Mouse (Mus musculus) mouse trophoblast stem cell (cell line): ENCODE measurements at regions not wholly inside any gene's neighbourhood (a gene's known extent, or its start where the extent isn't known, plus 50 kb on each side); places are given as distances from the start of the nearest gene placed in this dataset.

Experiments used
- in situ Hi-C, 2 experiments: fragments of 300-500 bp; cut with MseI, MboI; formaldehyde crosslinking; loops; 2 replicates in 1 of 2; 3 replicates in 1 of 2; pipeline ENCODE4 v1.15.1; 2025

DNA sequence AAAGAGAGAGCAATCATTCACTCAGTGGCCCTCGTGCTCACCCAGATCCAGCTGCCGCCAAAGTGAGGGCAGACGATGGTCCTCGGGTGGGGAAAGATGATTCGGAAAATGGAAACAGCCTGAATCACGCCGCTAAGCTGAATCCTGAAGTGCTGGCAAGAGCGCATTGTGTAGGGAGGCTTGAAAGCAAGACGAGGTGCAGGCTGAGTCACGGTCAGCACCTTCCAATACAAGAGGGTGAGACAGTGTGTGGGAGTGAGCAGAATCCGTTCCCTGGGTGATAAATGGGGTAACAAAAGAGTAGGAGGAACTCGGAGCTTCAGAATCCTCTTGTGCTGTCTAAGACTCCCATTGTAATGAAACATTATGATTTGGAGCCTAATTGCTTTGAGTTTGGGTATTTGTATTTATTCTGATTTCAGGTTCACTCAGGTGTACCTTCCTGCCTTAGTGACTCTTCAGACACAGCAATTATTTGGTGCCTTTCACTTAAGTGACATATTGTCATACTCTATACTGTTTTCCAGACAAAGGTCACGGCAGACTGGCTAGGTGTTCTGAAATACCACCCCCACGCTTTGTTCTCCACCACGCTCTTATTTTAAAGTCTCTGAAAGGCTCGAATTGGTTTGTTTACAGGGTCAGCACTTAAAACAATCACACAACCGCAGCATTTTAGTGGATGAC lies 70.0 kb downstream of the Mbip start:
- in situ Hi-C loops, result no loop called here

DNA sequence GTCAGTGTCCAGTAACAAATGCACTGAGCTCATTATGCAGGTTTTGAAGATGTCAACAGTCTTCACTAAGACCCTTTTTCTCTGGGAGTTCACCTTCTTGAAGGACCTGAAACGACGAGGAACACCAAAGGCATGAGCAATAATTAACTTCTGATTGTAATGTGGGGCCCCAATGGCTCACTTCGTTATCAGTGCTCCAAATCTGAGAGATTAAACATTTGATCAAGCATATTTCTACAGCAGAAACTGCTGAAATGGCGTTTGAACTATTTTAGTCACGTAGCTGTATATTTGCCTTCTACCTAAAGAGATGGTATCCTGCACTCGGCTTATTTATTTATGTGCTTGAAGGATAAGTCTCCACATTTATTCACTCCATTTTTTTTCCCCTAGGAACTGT lies 80.6 kb downstream of the Mbip start:
- in situ Hi-C loops, result no loop called here

DNA sequence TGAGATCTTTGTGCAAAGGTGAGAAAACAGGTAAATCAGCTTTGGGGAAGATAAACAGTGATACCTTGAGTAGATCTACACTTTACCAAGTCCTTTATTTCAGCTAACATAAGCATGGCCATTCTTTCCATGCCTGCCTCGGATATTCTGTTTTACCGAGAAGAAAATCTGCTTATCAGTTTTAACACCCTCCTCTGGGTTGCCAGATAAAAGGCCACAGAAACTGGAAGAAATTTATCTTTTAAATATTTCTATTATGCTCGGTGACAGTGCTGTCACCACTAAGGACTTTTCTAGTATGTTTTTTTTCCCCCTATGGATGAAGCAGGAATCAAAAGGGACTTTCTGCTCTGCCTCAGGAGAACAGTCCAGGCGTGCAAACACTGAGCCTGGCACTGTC lies 84.2 kb downstream of the Mbip start:
- in situ Hi-C loops, result no loop called here

DNA sequence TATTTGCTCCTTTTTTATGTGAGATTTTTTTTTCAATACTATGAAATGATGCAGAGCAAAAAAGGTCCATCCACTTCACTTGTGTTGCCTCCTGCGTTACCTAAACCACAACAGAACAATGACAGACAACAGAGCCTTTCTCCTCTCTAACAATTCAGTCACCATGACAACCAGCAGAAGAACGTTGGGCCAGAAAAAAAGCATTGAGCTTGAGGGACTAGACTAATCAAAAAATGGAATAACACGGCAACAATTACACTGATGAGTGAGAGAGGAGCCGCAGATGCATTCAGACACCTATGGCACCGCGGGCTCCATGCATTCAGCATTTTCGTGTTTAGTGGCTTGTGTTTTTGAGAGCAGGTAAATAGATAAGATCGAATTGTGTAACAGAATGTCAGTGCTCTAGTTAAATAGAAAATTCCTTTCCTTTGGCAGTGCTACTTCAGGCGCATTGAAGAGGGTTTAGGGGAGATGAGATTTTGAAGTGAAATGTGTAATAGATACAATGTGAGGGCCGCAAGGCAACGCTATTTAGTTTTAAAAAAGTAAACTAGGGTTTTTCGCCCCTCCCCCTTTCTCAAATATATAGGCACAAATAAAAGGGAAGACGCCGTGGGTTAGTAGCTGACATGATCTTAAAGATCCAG lies 87.2 kb downstream of the Mbip start:
- in situ Hi-C loops, result no loop called here

DNA sequence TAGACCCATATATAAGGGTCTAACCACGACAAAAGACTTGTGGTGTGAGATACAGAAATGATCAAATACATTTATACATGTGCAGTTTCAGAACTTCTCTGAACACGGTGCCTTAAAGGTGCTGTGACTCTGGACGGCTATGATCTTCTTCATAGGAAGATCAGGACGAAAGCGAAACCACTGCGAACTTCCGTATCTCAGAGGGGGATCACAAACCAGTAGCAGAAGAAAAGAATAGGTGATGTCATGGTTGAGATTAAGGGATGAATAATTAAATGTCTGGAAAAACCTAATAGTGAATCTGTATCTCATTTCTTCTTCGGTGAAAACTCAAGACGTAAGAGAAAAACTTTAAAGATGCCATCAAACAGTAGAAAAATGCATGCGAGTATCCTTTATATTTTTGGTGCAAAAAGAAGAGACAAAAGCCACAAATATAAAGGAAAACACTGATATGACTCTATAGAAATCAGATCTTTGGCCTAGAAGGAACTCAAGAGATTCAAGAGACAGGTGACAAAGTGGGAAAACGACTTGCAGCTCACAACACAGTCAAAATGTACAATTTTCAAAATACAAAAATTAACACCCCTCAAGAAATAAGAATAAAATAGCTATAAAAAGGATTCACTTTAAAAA lies 89.3 kb downstream of the Mbip start:
- in situ Hi-C loops, result no loop called here

DNA sequence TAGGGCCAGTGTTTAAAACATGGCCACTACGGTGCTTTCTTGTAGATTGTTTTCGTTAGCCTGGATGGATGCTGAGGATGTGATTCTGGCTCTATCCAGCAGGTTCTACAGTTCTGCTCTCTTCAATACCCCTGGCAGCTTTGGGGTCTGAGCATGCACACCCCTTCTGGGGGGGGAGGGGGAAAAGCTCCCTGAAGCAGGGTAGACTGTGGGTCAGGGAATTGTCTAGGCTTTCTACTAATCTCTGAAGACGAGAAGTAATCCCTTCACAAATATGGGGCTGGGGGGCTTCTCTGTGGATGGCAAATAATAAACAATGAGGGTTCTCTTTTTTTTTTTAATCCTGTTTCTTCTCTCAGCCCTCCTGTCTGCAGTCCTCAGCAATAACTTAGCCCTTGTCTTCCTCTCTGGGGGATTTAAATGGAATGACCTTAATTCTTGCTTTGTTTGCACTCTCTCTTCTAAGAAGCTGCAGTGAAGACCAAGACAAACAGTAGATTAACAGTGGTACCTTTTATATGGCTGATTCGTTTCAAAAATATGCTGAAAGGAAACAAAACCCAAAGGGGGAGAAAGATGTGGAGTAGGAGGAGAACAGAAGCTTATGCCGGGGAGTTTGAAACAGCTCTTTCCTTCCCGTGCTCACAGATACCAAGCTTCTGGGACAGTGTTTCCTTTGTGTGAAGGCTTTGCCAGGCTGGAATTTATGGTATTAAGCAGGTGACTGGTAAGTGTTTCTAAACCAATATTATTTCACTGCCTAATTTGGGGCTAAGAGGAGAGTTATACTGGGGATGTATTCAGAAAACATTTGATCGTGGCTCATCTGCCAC lies 92.9 kb downstream of the Mbip start:
- in situ Hi-C loops, result no loop called here

DNA sequence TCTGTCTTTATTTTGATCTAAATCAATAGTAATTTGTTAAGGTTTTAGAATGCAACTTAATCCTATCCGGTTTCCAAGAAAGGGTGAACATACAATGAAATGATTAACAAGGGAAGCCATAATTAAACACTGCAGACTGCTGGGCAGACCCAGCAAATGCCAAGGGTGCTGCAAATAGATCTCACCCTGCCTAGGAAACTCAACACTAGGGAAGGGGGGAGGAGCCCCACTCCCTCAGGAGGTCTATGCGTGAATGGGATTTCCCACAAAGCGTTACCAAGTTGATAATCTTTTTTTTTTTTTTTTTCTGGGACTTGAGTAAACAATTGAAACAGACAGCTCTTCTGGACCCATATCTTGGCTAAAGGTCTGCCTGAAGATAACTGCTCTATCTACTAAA lies 95.4 kb downstream of the Mbip start:
- in situ Hi-C loops, result no loop called here

DNA sequence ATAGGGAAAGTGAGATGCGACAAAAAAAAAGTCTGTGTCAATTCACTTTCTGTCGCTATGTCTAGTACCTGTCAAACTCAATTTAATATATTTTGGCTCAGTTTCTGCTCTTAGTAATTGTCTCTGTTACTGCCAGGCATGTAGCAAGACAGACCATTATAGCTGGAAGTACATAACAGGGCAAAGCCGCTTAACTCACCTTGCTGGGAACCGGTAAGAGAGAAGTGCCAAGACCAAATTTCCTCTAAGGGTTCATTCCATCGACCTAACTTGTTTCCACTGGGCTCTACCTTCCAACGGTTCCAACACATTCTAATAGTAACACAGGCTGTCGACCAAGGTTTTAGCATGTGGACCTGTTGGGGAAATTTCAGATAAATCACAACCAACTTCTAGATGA lies 99.3 kb downstream of the Mbip start:
- in situ Hi-C loops, result no loop called here

DNA sequence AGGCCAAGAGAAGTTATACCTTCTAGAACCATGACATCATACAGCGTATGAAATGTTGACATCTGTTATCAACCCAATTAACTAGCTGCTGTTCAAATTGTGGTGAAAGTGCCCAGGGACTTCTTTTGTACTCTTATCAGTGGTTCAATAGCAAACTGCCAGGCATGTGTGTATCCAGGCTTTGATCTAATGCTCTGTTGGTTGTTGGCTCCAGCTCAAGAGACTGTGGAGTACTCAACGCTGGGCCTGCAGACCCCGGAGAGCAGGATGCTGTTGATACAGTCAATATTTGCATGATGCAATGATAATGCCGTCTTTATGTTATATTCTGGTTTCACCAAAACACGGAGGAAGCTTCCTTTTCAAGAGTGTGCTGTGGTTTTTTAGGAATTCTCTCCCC lies 102.9 kb downstream of the Mbip start:
- in situ Hi-C loops, result no loop called here

DNA sequence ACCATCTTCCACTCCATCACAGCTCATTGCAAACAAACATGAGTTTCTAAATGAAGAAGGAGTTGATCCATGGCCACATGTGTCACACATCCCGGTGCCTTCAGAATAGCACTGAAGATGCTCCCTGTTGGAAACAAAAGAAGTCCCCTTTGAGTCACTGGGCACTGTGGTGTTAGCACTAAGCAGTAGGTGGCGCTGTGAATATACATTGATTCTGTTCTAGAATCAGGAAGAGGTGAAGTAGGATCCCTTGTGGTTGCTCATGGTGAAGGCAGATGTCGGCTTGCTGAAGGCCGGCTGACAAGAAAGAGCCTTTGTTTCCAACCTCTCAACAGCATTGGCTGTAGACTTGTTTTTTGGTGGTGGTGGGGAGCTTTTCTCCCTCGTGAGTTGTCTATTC lies 104.0 kb downstream of the Mbip start:
- in situ Hi-C loops, result no loop called here

DNA sequence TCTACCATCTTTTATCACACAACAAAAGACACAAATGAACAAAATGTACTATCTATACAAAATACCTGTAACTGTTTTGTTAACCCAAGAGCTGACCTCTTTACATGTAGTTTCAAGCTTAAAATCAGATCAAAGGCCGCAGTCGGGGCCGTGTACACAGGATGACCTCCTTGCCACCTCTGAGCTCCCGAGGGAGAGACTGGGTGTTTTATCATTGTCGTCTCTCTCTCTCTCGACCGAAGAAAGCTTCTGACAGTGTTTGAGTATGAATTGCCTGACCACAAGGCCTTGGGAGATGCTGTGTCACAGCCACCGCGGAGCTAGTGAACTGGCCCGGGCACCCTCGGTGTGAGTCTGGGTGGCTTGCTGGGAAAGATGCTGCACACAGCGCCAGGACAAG lies 105.5 kb downstream of the Mbip start:
- in situ Hi-C loops, result no loop called here

DNA sequence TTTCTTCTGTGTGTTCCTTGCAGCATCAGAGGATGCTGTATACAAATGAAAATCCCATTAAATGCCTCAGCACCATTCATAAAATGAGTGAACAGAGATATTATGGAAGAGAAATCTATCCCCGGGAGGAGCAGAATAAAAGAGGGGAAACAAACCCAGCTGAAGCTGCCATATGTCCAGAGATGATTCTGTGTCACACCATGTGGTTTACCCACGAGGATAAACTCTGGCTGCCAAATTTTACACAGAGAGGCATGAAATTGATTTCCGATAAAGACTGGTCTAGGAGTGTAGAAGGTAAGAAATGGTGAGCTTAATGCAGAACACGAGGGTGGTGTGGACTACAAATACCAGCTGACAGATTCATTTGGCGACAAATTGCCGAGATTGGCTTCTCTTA lies 111.1 kb downstream of the Mbip start:
- in situ Hi-C loops, result no loop called here

DNA sequence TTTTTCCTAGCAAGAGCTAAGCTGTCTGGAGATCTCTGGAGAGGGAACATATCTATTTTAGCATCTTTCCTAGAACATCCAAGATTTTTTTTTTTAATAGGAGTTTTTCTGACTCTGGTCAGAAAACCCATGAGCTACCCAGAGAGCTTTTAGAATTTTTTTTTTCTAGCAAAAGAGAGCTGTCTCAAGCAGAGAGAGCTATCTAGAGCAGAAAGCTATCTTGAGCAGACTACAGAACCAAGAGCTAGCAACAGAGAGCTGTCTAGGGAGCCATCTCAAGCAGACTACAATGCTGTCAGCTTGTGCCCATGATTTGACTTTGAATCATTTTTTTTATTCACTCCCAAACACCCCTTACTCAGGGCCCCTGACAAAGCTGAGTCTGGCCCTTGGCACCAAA lies 112.5 kb downstream of the Mbip start:
- in situ Hi-C loops, result no loop called here

DNA sequence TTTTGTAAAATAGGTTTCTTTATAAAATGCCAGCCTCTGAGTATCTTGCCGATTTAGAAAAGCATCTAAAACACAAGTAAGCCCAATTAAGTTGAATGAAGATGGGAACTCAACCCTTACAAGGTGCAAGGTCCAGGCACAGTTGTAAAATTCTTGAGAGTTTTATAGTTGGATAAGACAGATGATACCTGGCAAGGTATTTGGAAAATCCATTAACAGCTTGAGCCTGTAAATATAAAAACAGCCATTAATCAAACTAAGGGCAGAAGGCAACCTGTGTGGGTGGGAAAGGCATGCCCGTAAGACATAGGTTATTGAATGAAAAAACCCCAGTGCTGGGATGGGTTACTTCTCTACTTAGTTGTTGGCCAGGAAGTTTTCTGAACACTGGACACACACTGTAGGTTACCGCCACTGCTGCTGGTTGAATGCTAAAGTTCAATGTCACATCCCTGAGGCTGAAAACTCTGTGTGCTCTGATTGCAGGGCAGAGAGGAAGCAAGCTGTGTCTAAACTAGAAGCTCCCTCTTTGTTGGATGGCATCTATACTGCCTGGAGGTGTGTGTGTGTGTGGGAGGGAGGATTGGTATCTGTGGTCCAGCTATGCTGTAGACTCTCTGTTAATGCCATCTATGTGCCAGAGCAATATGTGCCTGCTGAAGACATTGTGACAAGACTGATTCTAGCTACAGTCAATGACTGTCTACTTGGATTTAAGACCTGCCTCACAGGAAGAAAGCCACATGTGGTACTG lies 121.4 kb downstream of the Mbip start:
- in situ Hi-C loops, result no loop called here

DNA sequence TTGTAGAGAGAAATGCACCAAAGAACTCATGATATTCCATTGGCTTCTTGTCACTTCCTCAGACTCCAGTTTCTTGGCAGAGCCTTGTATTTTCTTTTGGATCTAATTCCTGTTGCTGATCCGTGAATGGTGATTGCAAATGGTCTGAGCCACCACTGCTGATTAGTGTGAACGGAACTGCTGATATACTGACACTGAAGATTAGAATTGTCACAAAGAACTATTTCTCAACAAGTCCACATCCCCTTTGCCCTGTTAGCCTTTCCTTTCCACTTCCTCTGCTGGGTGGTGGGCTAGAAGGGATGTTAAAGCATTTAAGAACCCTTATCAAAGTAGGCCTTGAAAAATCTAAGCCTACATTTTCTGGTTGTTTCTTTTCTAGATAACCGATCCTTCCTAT lies 152.2 kb downstream of the Mbip start:
- in situ Hi-C loops, result no loop called here

DNA sequence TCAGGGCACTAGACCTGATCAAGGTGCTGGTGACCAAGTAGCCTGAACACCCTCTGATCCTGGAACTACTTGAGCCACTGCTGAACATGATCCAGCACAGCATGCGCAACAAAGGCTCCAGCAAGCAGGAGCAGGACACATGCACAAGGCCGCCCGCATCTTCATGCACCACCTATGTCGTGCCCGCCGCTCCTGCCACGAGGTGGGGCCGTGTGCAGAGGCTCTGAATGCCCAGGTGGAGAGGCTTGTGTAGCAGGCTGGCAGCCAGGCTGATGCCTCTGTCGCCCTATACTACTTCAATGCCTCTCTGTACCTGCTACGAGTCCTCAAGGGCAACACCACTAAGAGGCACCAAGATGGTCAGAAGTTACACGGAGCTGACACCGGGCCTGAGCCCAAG lies 156.1 kb downstream of the Mbip start:
- in situ Hi-C loops, result no loop called here

DNA sequence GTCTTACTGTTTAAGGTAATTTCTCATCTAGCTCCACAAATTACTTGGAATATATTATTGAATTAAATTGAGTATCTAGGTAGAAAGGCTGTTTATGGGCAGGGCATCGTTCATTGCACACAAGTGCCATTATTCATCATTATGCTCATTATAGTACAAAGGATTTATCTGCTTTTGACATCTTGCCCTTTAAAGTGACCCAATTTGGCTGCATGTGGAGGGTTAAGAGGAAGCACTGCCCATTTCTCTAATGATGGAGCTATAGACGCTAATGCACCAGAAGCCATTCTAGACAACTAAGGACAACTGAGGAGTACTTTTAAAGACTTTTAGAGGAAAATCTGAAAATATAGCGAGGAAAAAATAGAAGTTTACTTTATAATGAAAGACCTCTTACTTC lies 185.0 kb downstream of the Mbip start:
- in situ Hi-C loops, result no loop called here

DNA sequence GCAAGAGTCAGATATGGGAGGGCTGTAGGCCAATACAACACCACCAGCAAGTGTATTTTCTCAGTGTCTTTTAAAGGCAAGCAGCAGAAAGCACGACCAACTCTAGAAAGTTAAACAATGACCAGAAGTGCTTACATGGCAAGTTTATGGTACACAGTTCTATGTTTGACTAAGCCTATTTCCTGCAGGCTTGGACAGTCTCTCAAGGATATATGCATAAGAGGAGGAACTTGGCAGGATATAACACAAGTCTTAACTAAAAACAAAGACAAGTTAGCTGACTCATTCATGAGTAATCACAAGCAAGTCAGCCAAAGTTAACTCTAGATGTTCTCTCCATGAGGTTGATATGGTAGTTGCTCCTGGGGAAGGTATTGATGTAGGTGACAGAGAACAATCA lies 201.3 kb downstream of the Mbip start:
- in situ Hi-C loops, result no loop called here

DNA sequence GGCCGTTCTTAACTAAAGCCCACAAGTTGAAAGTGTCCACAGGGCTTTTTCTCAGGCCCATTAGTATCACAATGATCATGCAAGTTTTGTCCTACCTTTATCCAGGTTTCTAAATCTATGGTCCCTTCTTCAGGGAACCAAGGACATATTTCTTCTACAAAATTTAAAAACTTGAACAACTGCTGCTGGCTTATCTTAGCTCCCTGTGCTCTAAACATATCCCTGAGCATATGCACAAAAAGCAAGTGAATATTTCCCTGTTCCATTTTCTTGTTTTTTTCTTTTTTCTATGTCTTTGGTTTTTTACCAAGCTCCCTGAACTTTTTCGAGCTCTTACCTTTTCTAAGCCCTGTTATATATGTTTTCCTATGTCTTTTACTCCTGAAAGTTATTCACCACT lies 201.9 kb downstream of the Mbip start:
- in situ Hi-C loops, result no loop called here

DNA sequence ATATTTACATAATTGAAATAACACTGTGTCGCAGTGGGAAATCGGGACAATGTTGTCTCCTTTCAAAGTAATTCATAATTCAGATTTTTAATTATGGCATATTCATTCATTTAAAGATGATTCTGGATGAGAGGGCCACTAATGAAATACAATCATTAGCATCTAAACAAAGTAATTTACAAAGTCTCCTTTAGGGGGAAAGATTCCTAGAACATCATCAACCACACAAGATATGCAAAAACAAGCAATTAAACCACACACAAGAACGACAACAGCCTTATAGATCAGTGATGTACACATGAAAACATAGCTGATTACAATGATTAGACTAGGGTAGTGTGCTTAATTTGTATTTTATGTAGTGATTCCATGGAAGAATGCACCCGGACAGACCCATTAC lies 231.2 kb downstream of the Mbip start:
- in situ Hi-C loops, result no loop called here

DNA sequence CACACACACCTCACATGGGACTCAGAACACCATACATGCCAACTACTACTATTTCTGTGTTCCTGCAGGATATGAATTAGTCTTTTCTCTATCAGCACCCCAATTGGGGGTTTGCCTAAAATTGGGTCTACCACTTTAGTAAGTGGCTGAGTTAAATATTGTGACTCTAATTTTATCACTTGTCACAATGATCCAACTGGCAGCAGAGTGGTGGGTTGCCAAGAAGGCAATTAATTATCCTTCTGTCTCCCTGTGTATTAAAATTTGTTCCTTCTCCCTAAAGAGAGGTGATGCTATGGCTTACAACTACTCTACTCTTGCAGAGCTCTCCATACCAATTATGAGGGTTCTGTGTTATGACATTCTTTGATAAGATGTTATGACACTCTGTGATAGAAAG lies 245.3 kb downstream of the Brms1l start:
- in situ Hi-C loops, result no loop called here

DNA sequence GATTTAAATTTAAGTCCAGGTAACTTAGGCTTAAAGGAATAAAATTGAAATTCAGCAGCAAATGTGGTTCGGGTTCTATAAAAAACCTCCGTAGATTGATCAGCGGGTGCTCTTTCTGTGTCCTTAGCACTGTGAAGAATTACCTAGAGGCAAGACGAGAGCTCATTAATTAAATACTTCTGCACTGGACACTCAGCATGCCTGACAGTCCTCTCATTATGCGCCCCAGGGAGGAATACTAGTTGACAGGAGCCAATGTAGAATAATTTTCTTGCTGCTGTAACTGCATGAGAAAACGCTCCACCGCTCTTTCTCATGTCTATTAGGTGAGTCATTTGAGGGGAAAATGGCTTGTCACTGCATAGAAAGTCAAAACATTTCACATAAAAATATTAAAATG lies 228.1 kb downstream of the Brms1l start:
- in situ Hi-C loops, result loop anchor here (25.0 kb wide), 3 partner anchors 323 to 448 kb away; no protein-coding TSS in a partner anchor
